Mouse (Mus musculus) frontal cortex, adult (tissue): Measurements from ENCODE around the gene Ints7.

Experiments
- ATAC-seq: cut with Nextera tagmentation; 2 replicates; pipeline ENCODE4 v1.9.2; 2017; ENCODE audit warnings: mild to moderate bottlenecking, moderate library complexity, mixed read lengths; ENCODE audit not compliant: low TSS enrichment

Ints7 gene

DNA sequence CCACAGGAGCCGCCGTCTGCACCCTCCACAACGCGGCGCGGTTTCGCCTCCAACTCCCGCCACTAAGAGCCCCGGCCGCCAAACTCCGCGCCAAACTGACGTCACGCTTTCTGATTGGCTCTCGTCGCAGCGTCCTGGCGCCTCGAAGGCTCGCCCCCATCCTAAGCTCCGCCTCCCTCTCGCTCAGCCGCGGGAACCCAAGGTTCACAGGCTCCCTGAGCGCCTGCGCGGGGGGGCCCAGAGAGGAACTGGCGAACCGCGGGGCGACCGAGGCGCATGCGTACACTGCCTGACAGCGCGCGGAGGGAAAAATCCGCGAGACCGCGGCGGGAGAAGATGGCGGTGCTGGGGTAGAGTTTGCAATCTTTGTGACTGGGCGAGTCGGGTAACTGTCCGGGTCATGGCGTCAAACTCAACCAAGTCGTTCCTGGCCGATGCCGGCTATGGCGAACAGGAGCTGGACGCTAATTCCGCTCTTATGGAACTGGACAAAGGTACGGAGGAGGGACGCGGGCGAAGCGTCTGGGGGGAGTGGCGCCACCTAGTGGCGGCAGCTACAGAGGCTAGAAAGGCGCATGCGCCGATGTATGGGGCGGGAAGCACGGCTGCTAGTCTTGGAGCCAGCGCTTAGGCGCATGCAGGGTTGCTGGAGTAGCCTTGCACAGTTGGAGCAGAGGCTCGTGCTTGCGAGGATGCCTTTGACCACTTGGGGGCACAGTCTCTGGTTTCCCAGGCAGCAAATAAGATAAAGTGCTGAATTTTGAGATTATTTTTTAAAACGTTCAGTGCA, at the start of gene Ints7, which contains the start of gene Dtl:
TSS of gene Ints7 (plus strand) at position 179 of the 790 bp plus-strand sequence.
TSS of gene Dtl (minus strand) at position 87 of the 790 bp plus-strand sequence.
- ATAC-seq: peak; percentile 97

DNA sequence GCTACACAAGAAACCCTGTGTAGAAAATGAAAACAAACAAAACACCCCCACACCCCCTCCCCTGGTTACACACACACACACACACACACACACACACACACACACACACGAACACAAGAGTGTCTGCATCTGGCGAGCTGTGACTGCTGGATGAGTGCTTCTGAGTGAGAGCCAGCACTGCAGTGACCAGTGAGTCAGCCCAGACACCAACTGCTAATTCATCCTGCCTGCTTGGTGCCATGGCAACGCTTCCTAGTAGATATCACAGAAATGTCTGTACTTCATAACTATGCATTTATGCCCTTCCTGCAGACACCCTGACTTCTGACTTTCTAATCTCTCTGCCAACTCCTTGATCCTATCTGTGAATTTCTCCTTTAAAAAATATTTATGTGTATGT, 48.3 kb upstream of the Ints7 start:
- ATAC-seq: peak; percentile 81; the same call in 1 of the 2 replicates

DNA sequence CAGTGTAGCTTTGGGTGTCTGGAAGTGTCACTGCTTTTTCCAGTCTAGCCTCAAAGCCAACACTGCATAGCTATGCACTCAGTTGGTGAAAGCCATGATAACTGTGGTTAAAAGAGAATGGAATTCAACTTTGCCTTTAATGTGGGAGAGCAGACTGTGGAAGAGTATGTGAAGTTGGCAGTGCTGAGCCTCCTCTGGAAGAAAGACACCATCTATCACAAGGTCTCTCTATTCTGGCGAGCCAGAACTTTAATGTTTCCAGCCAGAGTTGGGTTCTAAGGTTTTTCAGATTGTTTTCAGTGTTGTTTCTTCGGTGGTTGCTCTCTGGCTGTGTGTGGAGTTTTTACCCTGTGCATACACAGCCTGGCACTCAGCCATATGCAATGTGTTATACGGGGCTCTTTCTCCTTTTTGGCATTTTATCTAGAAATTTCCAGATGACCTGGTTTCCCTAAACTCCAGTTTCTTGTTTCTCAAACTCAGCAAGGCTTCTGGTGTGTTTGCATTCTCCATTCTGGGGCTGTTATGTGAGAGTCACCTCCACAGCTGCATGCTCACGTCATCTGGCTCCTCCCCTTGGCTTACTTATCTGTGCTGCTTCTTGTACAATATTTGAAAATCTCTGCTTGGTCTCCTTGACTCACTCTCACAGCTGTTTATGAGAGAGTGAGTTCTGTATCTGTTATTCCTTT, 47.4 kb upstream of the Ints7 start:
- ATAC-seq: peak; percentile 66

DNA sequence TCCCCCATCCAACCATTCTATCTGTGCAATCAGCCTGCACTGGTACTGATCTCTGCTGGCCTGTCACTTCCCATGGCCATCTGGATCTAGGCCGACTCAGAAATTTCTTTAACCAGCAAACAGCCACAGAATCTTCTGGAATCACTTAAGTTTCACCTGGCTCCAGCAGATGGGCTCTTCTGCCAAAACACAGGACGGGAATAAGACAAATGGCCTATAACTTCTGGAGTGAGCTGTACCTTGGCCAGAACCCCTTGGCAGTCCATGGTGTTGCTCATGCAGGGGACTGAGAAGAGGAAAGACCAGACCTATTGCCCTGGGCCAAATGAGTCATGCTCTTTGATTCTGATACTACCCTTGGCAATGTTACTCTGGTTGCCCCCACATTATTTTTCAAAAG, 46.0 kb upstream of the Ints7 start:
- ATAC-seq: no peak

DNA sequence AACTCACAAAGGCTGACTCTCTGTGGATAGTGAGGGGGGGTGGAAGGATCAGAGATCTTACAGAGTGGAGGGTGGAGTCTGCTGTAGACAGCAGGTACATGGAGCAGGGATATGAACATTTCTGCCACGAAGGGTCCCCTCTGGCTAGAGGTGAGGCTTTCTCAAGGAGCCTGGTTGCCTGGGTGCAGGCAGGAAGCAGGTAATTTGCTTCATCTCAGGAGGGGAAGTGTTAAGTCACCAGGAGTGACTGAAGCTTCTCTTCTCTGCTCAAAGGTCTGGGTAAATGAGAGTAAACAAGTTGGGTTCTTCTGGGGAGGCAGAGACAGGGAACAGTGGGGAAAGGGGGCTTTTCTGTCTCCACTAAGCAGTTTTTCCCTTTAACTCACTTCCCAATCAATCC, 44.4 kb upstream of the Ints7 start:
- no peak for ATAC-seq

DNA sequence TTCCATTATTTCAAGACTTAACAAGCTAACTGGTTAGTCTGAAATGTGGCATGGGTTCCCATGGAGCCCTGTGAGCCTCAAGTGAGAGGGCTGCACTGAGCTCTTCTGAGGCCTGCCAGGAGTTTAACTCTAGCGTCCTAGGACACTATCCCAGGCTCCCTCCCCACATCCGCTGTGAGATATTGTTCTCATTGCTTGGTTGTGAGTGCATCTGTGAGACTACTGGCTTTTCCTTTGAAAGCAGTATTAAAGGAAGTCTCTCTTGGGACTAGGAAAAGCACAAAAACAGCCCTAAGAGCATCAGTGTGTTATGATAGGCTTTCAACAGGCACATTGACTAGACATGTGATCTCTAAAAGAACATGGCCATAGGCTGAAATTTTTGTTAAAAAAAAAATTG, 40.5 kb upstream of the Ints7 start:
- no peak for ATAC-seq

DNA sequence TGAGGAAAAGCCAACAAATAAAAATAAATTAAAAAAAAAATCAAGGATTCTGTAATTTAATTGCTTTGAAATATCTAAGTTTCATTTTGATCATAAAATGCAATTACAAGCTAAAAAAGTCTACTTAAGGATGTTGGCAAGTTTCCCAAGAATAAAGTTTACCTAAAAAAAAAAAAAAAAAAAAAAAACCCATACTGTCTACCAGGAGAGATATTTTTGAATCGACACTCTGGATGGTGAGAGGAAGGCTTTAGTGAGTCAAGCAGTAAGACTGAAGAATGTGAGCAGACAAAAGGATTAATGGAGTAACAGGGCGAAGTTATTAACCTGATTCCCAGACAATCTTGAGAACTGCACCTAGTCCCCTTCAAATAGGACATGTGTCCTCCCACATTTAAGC, 35.1 kb upstream of the Ints7 start:
- no peak for ATAC-seq

DNA sequence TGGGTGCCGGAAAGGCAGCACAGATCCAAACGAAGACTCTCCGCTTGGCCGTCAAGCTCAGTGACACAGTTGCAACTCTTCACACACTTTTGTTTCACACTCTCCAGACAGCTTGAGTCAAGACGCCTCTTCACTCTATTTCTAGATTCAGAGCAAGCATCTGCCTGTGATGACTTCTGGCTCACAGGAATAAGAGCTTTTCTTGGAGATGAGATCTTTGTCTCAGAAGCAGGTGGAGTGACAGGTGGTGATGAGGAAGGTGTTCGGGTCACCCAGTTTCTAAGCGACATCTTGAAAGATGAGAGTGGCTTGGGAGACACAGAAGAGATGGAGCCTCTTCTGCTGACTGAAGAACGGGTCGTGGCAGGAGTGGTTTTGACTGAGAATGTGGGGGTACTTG, 34.4 kb upstream of the Ints7 start:
- ATAC-seq: peak; percentile 94

DNA sequence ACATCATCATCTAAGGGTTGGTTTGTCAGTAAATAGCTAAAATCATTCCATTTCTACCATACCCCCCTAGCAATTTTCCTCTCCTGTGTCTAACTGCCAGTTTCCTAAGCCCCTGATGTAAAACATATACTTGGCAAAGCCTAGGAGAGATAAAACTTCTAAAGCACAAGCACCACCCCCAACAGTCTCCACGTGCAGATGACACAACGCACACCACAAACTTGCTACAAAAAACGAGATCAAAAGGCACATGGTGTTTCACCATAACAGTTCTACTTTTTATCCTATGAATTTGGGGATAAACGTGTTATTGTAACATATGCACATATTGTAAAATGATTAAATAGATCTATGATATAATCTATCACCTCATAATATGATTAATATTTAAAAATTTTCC, 33.8 kb upstream of the Ints7 start:
- no peak for ATAC-seq

DNA sequence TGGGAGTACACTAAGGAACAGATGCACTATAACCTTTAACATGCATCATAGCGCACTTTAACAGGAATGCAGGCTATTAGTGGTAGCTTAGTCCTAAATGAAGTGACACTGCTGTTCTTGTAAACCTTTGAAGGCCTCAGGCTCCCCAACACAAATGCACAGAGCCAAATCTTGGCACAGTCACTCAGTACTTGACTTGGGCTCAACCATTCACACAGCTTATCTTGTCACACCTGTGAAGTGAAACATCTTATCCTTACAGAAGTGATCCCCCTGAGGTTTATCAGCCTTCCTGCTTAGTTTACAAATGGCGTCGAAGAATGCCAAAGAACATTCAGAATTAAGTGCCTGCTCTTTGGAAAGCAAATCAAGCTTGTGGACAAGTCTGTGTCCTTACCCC, 31.7 kb upstream of the Ints7 start:
- ATAC-seq: no peak

DNA sequence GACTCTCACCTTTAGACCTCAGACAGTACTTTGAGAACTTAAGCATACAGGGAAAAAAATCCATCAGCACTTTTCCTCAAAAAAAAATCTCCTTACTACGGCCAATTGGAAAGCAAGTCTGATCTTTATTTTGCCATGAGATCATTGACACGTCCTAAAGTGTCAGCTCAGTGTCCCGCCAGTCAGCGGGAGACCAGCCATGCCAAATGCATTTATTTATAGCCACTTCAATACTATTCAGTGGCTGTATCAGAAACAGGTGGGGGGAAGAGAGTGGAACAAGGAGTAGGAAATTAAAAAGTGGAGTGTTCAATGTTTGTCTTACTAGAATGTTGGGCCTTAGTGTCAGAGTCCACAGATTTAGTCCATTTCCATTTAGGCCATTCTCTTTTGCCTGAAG, 24.6 kb upstream of the Ints7 start:
- no peak for ATAC-seq

DNA sequence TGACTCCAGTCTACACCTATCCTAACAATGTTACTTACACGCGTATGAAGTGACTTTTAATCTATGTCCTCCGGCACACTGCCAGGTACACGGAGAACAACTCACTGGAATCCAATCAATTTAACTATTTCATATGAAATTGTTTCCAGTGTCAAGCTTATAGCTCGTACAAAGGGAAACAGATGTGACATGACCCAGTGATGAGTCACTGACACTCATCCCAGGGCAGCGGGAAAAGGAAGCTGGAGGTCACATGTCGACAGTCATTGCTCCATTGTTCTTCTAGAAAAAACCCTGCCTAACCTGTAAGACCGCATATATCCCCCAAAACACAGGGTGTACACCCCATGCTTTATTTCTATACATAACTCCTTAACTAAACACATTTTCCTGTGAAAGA, 18.3 kb upstream of the Ints7 start:
- ATAC-seq: no peak

DNA sequence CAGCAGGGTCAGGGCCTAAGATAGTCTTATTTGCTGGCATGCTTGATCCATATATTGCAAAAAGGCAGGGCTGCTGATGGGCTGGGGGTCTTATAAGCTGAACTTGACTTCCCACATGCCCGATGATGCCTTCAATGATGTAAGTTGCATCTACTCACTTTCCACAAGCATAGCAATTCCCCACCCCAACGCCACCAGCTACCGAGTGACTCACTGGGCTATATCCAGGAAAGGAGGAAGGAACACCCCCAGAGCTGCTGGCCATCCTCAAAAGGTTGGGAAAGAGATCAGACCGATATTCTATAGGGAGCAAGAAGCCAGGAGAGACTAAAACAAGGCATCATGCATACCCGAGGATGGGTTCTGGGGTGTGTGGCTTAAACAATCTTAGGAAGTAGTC, 15.7 kb upstream of the Ints7 start:
- peak; percentile 52; the same call in 1 of the 2 replicates for ATAC-seq

DNA sequence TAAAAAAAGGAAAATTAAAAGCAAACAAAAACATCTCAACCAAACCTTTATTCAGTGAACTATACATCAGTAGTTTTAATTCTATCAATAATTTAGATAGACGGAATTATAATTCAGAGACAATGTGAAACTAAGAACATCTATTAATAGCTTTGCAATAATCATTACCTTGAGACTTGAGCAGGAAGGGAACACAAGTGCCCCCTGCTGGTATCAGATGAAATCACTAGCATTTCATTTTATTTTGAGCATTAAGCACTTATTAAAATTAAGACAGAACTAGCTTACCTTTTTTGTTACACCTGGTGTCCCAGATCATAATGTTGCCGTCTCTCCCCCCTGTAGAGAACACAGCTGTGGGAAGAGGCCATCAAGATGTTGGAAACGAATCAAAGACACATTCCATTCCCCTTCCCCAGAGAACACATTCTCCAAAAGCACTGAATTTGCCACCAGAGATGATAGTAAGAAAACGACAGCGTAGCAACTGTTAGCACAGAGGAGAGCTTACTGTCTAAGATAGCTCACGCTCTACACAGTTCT, 12.5 kb upstream of the Ints7 start:
- ATAC-seq: no peak

DNA sequence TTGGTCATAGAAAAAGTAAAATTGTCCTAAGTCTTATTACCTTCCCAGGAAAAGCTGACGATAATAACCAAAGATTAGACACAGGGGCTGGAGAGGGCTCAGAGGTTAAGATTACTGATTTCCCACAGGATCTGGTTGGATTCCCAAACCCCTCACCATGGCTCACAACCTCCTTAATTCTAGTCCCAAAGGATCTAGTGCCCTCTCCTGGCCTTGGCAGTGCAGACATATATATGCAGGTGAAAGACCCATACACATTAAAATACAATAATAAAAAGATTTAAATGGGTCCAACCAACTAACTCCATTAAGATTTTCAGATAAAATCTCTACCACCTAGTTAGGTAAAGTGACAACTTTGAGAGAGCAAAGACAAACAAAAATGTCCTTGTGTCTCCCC, 7.6 kb upstream of the Ints7 start:
- ATAC-seq: no peak

DNA sequence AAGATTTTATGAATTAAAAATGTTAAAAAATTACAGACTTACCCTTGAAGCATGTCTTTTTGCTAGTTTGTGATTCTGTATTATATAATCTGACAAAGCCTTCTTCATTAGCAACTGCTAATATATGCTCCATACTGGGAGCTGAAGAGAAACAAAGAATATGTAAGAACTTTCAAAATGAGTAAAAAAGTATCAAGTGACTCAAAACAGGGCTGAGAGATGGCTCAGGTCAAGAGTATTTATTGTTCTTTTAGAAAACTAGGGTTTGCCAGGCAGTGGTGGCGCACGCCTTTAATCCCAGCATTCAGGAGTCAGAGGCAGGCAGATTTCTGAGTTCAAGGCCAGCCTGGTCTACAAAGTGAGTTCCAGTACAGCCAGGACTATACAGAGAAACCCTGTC, 5.8 kb upstream of the Ints7 start:
- ATAC-seq: no peak

DNA sequence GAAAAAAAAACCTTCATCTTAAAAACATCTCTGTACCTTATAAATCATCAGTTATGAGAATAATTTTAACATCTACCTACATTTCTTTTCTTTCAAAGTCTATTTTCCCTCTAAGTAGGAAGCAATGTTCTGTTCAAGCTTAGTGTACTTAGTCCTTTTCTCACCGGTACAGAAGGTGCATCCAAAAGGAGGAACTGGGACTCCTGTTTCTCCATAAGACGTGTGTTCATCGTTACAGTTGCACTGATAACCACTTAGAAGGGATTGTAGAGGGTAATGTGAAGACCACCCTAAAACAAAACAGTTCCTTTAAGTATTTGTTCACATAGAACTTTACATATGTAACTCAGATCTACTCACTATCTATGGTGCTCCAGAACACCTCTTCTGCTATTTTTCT, 5.0 kb upstream of the Ints7 start:
- ATAC-seq: no peak

DNA sequence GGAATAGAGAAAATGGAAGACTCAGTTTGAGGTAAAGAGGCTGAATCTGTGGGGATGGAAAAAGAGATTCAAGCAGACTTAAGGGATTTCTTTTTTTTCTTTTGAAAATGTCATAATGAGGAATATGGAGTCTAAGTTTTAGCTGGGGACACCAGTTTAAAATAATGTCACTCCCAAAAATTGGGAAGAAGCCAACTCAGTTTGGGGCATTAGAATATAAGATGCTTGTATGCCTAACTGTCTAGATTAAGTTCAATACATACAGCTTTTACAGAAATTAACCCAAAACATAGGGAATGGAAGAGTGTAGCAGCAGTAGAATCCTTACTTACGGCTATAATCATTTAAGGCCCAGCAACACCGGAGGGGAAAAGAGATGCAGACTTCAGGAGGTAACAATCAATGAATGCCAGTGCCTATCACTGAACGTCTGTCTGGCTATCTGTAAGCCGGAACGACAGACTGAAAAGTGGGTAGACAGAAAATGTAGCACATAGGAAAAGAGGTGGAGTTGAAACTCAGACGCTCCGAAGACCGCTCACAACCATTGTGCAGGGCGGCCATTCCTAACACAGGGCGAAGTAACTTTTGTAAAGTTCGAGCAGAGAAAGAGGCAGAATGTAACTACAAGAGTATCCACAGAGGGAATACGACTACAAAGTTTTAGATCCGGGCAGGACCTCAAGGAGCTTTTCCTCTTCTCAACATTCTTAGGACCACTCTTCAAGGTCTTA, 1.4 kb upstream of the Ints7 start:
- no peak for ATAC-seq

DNA sequence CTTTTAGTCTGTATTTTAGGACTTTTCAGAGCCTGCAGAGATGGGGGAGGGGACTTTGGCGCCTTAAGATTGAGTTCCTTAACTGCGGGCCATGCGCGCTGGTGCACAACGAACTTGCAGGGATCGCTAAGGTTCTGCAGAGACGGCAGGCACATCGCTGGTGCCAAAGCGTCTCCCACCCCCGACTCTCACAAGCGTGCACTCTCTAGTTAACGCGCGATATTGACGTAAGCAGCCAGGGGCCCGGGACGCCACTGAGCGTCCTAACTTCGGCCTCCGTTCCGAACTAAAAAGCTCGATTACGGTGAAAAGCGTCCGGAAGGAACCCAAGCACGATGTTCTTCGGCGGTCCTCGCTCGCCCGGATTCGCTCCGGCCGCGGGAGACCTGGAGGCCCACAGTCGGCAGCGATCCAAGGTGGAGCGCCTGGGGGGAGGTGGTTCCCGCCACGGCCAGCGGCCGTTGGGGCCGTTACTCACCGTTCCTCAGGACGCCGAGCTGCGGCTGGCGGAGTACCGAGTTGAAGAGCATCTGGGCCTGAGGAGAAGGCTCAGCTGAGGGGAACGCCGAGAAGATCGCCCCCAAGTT, 472 bp upstream of the Ints7 start:
- ATAC-seq: no peak

DNA sequence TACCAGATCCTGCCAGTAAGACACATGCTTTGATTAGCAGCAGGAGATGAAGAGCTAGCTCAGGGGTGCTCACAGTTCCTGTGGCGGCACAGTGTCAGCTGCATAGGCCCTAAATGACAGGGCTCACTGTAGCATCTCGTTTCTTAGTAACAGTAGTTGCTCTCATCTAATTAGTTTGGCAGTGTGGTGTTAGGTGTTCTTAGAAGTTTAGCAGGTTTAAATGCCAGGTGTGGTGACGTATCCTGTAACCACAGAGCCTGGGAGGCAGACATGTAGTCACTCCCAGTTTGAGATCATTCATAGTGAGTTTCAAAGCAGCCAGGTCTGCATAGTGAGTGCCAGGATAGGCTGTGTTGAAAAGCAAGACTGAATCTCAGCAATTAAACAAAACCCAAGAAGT, 4.1 kb downstream of the Ints7 start:
- no peak for ATAC-seq

DNA sequence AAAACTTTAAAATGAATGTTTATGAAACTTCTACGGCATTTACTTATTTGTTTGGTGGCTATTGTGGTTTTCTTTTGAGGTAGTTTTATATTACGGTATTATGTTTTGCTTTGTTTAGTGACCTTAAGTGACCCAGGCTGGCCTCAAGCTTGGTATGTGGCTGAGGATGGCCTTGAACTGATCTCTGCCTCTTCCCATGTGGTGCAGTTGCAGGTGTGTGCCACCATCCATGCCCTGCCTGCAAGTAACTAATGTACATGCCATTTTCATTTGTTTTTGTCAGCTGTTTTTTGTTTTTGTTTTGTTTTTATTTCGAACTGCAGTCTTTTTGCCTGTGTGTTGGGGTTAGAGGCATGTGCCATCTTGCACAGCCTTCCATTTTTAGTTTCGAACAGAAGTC, 6.2 kb downstream of the Ints7 start:
- ATAC-seq: no peak

DNA sequence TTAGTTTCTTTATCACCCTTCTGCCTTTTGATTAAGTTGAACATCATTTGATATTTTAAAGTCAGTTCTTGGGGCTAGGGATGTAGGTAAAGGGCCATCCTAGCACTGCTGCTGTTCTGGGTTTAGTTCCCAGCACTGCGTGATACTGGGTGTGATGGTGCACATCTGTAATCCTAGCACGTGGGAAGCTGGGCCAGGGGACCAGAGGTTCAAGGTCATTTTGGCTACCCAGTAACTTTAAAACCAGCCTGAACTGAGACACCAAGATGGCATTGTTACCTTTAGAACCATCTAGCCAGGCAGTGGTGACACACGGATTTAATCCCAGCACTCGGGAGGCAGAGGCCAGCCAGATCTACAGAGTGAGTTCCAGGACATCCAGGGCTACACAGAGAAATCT, 8.4 kb downstream of the Ints7 start:
- ATAC-seq: no peak
